Comparison of ENCODE assay signal across 17 mouse cellular contexts in genomic region chr15:69922176-69922575, GRCm38 (mm10).
DNase-seq lines count a peak whose midpoint lies in the region; ATAC-seq and TF ChIP-seq lines count a peak whose summit lies in the region.
"Had no signal": no experiment of that assay in that cellular context is flagged by ENCODE, and none has a peak within 500 bp of the region (broad histone marks: within the 10 kb centered on the region; RNA-seq: fewer than 3 reads in every experiment).

No protein-coding gene starts in this region.

- no peak overlapping the region for H3K27ac ChIP-seq in hindbrain, postnatal 0 days
- H3K27ac ChIP-seq in hindbrain, embryonic 14.5 days, result no peak overlapping the region
- no peak overlapping the region for H3K27ac ChIP-seq in lung, embryonic 14.5 days (ENCODE audit: low read depth)
- no peak overlapping the region for H3K27ac ChIP-seq in cortical plate, adult 2 months (ENCODE audit: insufficient read depth, low read length)
- H3K27ac ChIP-seq: intestine, embryonic 15.5 days; limb, embryonic 13.5 days; midbrain, embryonic 13.5 days had no signal

- 72% methylated on average over 3 of the region's 3 CpGs for WGBS in hindbrain, postnatal 0 days
- 72% methylated on average over 3 of the region's 3 CpGs for WGBS in hindbrain, embryonic 14.5 days
- 76% methylated on average over 3 of the region's 3 CpGs for WGBS in lung, embryonic 14.5 days

- peak; percentile 6 to 9 for DNase-seq in cerebellum, postnatal 10 days
- no peak for DNase-seq in cerebellum, postnatal 4 days (ENCODE audit: low spot score in 2 of 2)
- DNase-seq in hindbrain, postnatal 0 days (ENCODE audit: low spot score), result peak; percentile 15
- DNase-seq in hindbrain, embryonic 14.5 days (ENCODE audit: low spot score), result no peak
- DNase-seq in lung, embryonic 14.5 days, result peak; percentile 15
- no peak for DNase-seq in lung, postnatal 14 days
- DNase-seq in thymus, postnatal 0 days (ENCODE audit: low spot score), result no peak
- DNase-seq: adrenal gland, postnatal 36 days; cerebellum, postnatal 25 days; heart, adult 18-20 months; kidney, postnatal 14 days; lung, postnatal 4 days had no signal

- H3K9me3 ChIP-seq in hindbrain, postnatal 0 days (ENCODE audit: low read length), result no peaks in the 10 kb centered on the region
- H3K9me3 ChIP-seq in hindbrain, embryonic 14.5 days (ENCODE audit: control insufficient read depth, low read length), result no peaks in the 10 kb centered on the region
- no peaks in the 10 kb centered on the region for H3K9me3 ChIP-seq in lung, embryonic 14.5 days (ENCODE audit: low read depth, low read length)
- H3K9me3 ChIP-seq: intestine, embryonic 15.5 days; limb, embryonic 13.5 days; midbrain, embryonic 13.5 days had no signal

- no peaks in the 10 kb centered on the region for H3K36me3 ChIP-seq in hindbrain, postnatal 0 days (ENCODE audit: insufficient read depth, low read length)
- H3K36me3 ChIP-seq in hindbrain, embryonic 14.5 days (replicated peaks; ENCODE audit: control insufficient read depth, insufficient read depth), result no peaks in the 10 kb centered on the region
- no peaks in the 10 kb centered on the region for H3K36me3 ChIP-seq in lung, embryonic 14.5 days (ENCODE audit: insufficient read depth)
- H3K36me3 ChIP-seq: intestine, embryonic 15.5 days; limb, embryonic 13.5 days; midbrain, embryonic 13.5 days had no signal

- H3K9ac ChIP-seq in hindbrain, postnatal 0 days (replicated peaks; ENCODE audit: low read length), result no peak overlapping the region
- H3K9ac ChIP-seq in hindbrain, embryonic 14.5 days, result no peak overlapping the region
- no peak overlapping the region for H3K9ac ChIP-seq in lung, embryonic 14.5 days
- H3K9ac ChIP-seq: intestine, embryonic 15.5 days; limb, embryonic 13.5 days; midbrain, embryonic 13.5 days had no signal

- H3K27me3 ChIP-seq in hindbrain, postnatal 0 days (ENCODE audit: insufficient read depth, low read length), result no peaks in the 10 kb centered on the region
- no peaks in the 10 kb centered on the region for H3K27me3 ChIP-seq in hindbrain, embryonic 14.5 days (ENCODE audit: control insufficient read depth, insufficient read depth, low read length)
- H3K27me3 ChIP-seq in lung, embryonic 14.5 days (ENCODE audit: insufficient read depth, low read length), result no peaks in the 10 kb centered on the region
- H3K27me3 ChIP-seq: CH12.LX; intestine, embryonic 15.5 days; limb, embryonic 13.5 days; midbrain, embryonic 13.5 days had no signal

- H3K4me3 ChIP-seq in hindbrain, postnatal 0 days (ENCODE audit: low read length), result no peak overlapping the region
- H3K4me3 ChIP-seq in hindbrain, embryonic 14.5 days (replicated peaks; ENCODE audit: low read length), result no peak overlapping the region
- no peak overlapping the region for H3K4me3 ChIP-seq in lung, embryonic 14.5 days (ENCODE audit: low read depth, low read length)
- no peak overlapping the region for H3K4me3 ChIP-seq in cortical plate, adult 2 months (ENCODE audit: insufficient read depth, low read length)
- H3K4me3 ChIP-seq: intestine, embryonic 15.5 days; limb, embryonic 13.5 days; midbrain, embryonic 13.5 days had no signal

- no peak for ATAC-seq in hindbrain, postnatal 0 days
- no peak for ATAC-seq in hindbrain, embryonic 14.5 days (ENCODE audit: low FRiP score)
- ATAC-seq in lung, embryonic 14.5 days (ENCODE audit: insufficient read depth), result no peak
- ATAC-seq: intestine, embryonic 15.5 days; midbrain, embryonic 13.5 days had no signal

- no peak overlapping the region for H3K4me2 ChIP-seq in hindbrain, postnatal 0 days (ENCODE audit: low read depth, low read length)
- no peak overlapping the region for H3K4me2 ChIP-seq in hindbrain, embryonic 14.5 days (replicated peaks)
- no peak overlapping the region for H3K4me2 ChIP-seq in lung, embryonic 14.5 days
- H3K4me2 ChIP-seq: intestine, embryonic 15.5 days; limb, embryonic 13.5 days; midbrain, embryonic 13.5 days had no signal

- H3K4me1 ChIP-seq in hindbrain, postnatal 0 days (ENCODE audit: insufficient read depth, low read length), result no peaks in the 10 kb centered on the region
- H3K4me1 ChIP-seq in hindbrain, embryonic 14.5 days (replicated peaks; ENCODE audit: control insufficient read depth, insufficient read depth, low read length), result 0 out of 2 replicates have a peak, but pooled peaks cover 4% of the 10 kb centered on the region
- no peaks in the 10 kb centered on the region for H3K4me1 ChIP-seq in lung, embryonic 14.5 days (ENCODE audit: insufficient read depth)
- no peaks in the 10 kb centered on the region for H3K4me1 ChIP-seq in cortical plate, adult 2 months (ENCODE audit: control insufficient read depth, insufficient read depth, low read length)
- H3K4me1 ChIP-seq: intestine, embryonic 15.5 days; limb, embryonic 13.5 days; midbrain, embryonic 13.5 days had no signal

- TF ChIP-seq CTCF in hindbrain, postnatal 0 days (IDR thresholded peaks at IDR 0.05; ENCODE audit: low read depth), result peak; percentile 40
- TF ChIP-seq CTCF in lung, embryonic 14.5 days (IDR thresholded peaks at IDR 0.05; ENCODE audit: low read depth), result no peak
- TF ChIP-seq CTCF in cortical plate, adult 2 months (IDR thresholded peaks at IDR 0.05; ENCODE audit: extremely low read depth, insufficient read depth, low read length), result peak; percentile 23; the same call in 1 of the 2 replicates

- no peak for TF ChIP-seq POLR2A in cortical plate, adult 2 months (IDR thresholded peaks at IDR 0.05; ENCODE audit: extremely low read depth, insufficient read depth, low read length)

Comparison
In these comparisons a context has a peak if more than half of its experiments do, and no peak if none do; other contexts are left out.
1. DNase-seq: peak in cerebellum, postnatal 10 days (2 of 2), hindbrain, postnatal 0 days (single experiment) and lung, embryonic 14.5 days (single experiment); none in cerebellum, postnatal 4 days (0 of 2), hindbrain, embryonic 14.5 days (single experiment), lung, postnatal 14 days (single experiment) and thymus, postnatal 0 days (single experiment).